Mouse (Mus musculus) layer of hippocampus, postnatal 10 days (tissue): ENCODE results near the gene Mapk8ip1. TPM values are rescaled to one million over a fixed set of nuclear protein-coding genes. Genes with fewer than 3 reads are reported as not detected.

Source experiments
- DNase-seq, 2 experiments: peaks; one replicate each; pipeline ENCODE4 v3.0.0; 2021; ENCODE audit warnings: low spot score in 2 of 2
- long read RNA-seq: library from polyadenylated mRNA; stranded (forward); transcript quantifications from one replicate; pipeline ENCODE4 v2.0.0, GENCODE M21; 2023
- total RNA-seq, 2 experiments: library from RNA; stranded (reverse); gene quantifications; 2 replicates each; pipeline ENCODE4 v1.2.3; 2021

Mapk8ip1 gene
- total RNA-seq, result 100 to 1,000 TPM; 385 to 403 TPM
- long read RNA-seq, transcript Mapk8ip1-201 (12 exons, 2,930 nt), result major isoform, 93 of 187 reads
- long read RNA-seq, partial matches to known transcripts, result 85 of 187 reads
- long read RNA-seq, other reads (novel, unspliced or antisense), result 6 of 187 reads

GRCm38 (mm10) chr2:92401091-92401561, at the start of gene Mapk8ip1:
TSS of gene Mapk8ip1 (minus strand) at chr2:92401263.
- peak in 1 of 2 experiments; percentile 53 for DNase-seq

GRCm38 (mm10) chr2:92447121-92447740, 46.2 kb upstream of the Mapk8ip1 start:
- DNase-seq, result no peak

- no peak for DNase-seq
Measured at GRCm38 (mm10) chr2:92446656-92447055, 45.6 kb upstream of the Mapk8ip1 start.

- DNase-seq, result no peak
Measured at GRCm38 (mm10) chr2:92445890-92446289, 44.8 kb upstream of the Mapk8ip1 start.

GRCm38 (mm10) chr2:92444376-92444775, 43.3 kb upstream of the Mapk8ip1 start:
- no peak for DNase-seq

GRCm38 (mm10) chr2:92443313-92443712, 42.2 kb upstream of the Mapk8ip1 start:
- no peak for DNase-seq

- DNase-seq, result no peak
Measured at GRCm38 (mm10) chr2:92442419-92443001, 41.4 kb upstream of the Mapk8ip1 start.

- DNase-seq, result no peak
Measured at GRCm38 (mm10) chr2:92440432-92440831, 39.4 kb upstream of the Mapk8ip1 start.

GRCm38 (mm10) chr2:92438567-92438966, 37.5 kb upstream of the Mapk8ip1 start:
- no peak for DNase-seq

- peak; percentile 84 to 85 for DNase-seq
Measured at GRCm38 (mm10) chr2:92437875-92438274, 36.8 kb upstream of the Mapk8ip1 start.

- DNase-seq, result no peak
Measured at GRCm38 (mm10) chr2:92437366-92437765, 36.3 kb upstream of the Mapk8ip1 start.

- no peak for DNase-seq
Measured at GRCm38 (mm10) chr2:92435023-92435422, 34.0 kb upstream of the Mapk8ip1 start.

GRCm38 (mm10) chr2:92434375-92434745, 33.3 kb upstream of the Mapk8ip1 start:
- DNase-seq, result no peak

GRCm38 (mm10) chr2:92433578-92434374, 32.7 kb upstream of the Mapk8ip1 start, which contains the start of gene Cry2:
TSS of gene Cry2 (minus strand) at chr2:92434043.
- DNase-seq, result peak; percentile 98

GRCm38 (mm10) chr2:92432299-92433295, 31.5 kb upstream of the Mapk8ip1 start:
- DNase-seq, result peak; percentile 43 to 55

- no peak for DNase-seq
Measured at GRCm38 (mm10) chr2:92431611-92432179, 30.6 kb upstream of the Mapk8ip1 start.

GRCm38 (mm10) chr2:92430723-92431541, 29.9 kb upstream of the Mapk8ip1 start:
- DNase-seq, result peak; percentile 46 to 67

GRCm38 (mm10) chr2:92430089-92430488, 29.0 kb upstream of the Mapk8ip1 start:
- DNase-seq, result no peak

GRCm38 (mm10) chr2:92427882-92428281, 26.8 kb upstream of the Mapk8ip1 start:
- DNase-seq, result peak; percentile 56 to 62
